Mouse (Mus musculus) CD4-positive, CD25-positive, alpha-beta regulatory T cell, adult 9 weeks (primary cell): ENCODE results near the gene Mars. TPM values are rescaled to one million over a fixed set of nuclear protein-coding genes. Genes with fewer than 3 reads are reported as not detected.

Source experiments
- polyA plus RNA-seq: library from polyadenylated mRNA; unstranded; fragments of 100-300 nt; shearing (Covaris generic); gene quantifications from one replicate; pipeline ENCODE4 v1.2.1, GENCODE M21; 2017

Mars gene
- 86.1 TPM for polyA plus RNA-seq

DNA sequence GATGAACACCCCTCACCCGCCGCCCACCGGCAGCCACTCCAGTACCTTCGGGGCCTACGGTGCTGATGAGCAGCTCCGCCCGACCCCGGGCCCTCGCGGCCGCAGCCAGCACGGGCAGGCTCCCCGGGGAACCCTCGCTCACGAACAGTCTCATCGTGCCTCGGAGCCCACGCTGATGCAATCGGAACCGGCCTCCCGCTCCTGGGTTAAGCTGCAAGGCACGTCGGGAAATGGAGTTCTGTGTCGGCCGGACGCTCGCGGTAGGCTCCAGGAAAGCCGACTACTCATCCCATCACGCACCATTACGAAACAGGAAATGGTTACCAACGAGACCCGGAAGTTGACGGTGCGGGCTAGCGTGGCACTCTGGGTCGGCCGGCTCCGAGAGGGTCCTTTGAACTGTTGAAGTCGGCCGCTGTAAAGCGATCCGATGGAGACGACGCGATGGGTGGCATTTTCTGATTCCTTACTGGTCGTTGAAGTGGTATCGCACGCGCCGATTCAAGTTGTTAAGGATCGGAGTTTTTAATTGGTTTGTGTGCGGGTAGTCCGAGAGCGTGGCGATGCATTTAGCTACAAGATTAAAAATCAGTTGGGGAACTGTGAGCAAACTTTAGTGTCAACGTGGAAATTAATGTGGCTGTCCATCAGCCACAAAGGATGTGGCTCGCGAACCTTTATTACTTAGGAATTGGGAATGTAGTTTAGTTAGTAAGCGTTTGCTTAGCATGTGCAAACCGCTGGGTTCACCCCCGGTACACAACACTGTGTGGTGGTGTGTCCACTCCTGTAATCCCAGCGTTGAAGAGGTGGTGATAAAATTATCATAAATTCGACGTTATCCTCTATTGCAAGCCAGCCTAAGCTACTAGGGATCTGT, at the start of gene Mars:
Gene Mars, minus strand, starts transcription at position 311 of the 880 bp plus-strand sequence.

DNA sequence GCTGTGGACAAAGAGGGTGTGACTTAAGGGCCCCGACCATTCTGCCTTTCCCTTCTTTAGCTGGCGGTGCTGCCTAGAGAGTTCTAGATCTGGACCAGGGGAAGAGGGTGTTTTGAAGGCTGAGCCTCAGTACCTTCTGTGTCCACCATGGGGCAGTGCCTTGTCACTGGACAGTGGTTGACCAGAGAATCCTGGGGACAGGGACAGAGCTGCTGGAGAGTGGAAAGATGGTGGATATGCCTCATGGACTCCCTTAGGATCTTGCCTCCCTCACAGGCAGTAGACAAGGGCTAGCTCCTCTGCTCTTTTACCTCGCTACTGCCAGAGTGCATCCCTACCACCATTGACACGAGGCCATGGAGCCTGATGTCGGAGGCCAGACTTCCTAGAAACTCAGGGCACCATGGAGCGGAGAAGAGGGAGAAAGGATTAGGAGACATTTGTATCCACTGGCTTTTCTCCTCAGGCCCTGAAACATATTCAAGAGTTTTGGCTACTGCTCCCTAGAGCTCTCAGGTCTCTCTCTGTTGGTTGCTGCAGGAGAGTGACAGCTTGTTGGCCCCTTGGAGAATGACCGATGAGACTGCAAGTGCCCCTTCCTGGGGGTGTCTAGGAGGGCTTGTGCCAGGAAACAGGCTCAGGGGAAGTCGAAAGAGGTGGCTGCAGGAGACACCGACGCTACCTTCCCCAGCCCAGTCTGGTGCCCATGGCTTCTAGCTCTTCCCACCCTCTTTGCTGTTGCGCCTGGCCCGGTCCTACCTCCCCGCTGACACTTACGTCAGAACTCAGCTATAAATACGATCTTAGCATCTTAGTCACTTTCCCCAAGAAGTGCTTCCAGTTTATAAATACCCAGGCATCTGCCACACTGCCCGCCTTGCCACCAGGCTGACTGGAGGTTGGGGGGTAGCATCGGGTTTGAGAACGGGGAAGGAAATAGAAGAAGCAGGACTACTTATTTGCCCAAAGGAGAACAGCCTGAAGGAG, 42.6 kb upstream of the Mars start, which contains the start of gene Inhbe:
Gene Inhbe, minus strand, starts transcription at position 503 of the 987 bp plus-strand sequence.

DNA sequence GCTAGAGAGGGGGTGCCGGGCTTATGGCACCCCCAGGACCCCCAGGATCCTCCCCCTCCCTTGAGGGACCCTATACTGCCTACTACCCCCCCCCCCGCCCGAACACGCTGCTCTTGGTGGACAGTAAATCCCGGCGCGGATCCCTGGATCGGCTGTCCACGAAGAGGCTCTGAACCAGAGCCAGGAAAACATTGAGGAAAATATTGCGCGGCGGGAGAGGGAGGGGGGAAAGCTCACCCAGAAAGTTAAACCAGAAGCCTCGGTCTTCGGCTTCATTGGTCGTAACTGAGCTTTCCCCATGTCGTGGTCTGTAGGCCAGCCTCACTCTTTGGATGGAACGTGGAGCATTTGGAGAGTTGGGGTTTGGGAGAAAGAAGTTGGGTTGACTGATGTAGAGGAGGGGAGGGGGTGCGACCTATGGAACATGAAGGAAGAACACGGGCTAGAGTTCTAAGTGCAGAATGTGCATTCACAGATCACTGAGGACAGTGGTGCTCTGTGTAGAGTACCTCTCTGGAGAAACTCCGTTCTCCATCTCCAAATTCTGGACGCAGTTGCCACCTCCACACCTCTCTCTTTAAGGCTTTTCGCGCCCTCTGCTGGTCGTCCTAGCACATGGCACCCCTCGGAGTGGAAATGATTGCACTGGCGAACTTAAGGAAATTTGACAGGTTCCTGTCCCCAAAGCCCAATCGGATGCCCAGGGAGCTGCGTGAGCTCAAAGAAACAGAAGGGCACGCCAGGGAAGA, 30.5 kb upstream of the Mars start, which contains the start of gene Gli1:
Gene Gli1, minus strand, starts transcription at position 84 of the 749 bp plus-strand sequence.

DNA sequence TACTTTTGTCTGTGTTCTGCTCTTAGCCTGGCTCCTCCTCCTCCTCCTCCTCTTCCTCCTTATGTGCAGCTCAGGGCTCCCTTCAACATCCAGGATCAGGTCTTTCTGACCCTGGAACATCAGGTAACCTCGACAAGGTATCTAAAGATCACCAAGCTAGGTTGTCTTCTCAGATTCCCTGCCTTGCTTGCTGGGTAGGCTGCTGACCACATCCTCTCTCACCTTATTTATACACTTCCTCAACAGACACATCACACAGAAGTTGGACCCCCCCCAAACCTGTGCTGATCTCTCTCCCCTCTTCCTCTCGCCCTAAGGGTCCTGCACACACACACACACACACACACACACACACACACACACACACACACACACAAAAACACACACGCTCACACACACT, 10.0 kb upstream of the Mars start, which contains the start of gene Arhgap9:
Gene Arhgap9, plus strand, starts transcription at position 344 of the 400 bp plus-strand sequence.

DNA sequence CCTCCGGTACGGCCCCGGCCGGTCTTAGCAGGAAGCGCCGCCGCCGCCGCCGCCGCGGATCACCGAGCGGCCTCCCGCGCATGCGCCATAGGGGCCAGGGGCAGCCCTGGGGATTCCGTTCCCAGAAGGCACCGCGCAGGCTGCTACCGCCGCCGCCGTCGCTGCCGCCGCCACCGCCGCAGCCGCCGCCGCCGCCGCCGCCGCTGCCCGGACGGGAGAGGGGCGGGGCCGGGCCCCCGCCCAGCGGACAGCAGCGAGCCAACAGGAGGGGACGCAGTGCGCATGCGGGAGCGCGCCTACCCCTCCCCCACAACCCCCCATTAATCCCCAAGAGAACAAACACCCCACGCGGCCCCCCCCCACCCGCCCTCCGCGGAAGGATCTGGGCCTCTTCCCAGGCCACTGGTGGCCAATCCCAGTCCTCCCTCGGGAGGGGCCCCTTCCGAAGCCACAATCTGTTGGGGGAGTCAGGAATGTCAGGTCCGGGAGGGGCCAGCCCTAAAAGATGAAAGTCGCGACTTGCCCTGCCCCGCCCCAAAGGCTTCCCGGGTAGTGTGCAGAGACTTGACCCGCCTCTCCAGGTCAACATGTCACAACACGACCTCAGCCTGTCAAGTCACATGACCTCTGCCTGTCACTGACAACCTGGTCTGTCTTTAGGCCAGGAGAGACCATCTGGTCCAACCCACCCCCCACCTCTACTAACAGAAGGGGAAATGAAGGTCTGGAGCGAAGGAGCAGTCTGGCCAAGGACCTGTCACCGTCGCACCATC, 22.6 kb downstream of the Mars start, which contains the start of gene Mbd6:
Gene Mbd6, minus strand, starts transcription at position 219 of the 773 bp plus-strand sequence.

DNA sequence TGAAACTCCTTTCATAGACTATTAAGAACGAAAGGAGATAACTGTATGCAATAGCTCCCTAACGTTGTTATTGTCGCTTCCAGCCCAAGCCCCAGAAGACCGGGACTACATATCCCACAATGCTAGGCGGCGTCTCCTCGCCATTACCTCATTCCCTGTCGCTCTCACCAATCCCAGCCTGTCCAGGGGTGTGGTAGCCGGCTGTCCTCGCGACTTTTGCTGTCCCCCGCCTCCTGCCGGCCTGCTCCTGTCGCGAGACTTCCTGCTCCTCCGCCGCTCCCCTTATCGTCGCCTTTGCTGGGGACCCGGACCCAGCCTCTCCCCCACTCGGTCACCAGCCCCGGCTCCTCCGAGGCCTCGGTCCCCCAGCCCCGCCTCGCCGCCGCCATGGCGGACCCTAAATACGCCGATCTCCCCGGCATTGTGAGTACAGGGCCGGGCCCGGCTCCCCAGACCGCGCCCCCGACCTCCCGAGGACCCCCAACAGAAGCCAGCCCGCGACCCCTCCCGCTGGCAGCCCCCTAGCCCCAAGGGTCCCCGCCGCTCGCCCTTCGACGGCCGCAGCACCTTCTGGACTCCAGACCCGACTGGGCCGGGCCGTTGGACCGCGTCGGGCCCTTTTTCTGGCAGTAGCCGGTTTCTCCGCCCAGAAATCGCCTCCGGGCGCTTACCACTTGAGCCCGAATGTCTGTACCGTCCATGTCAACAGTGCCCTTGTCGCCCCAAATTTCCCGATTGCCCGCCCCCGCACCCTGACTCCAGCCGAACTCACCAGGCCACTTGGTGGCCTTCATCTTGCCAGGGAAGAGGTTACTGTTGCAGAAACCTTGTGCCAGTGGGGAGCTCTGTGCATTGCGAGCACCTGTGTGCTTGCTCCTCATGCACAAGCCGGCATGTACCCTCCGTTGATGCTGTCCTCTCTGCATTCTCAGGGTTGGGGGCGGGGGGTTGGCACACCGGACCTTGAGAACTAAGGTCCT, 45.2 kb downstream of the Mars start, which contains the start of gene Dctn2:
Gene Dctn2, plus strand, starts transcription at position 257 of the 980 bp plus-strand sequence.

DNA sequence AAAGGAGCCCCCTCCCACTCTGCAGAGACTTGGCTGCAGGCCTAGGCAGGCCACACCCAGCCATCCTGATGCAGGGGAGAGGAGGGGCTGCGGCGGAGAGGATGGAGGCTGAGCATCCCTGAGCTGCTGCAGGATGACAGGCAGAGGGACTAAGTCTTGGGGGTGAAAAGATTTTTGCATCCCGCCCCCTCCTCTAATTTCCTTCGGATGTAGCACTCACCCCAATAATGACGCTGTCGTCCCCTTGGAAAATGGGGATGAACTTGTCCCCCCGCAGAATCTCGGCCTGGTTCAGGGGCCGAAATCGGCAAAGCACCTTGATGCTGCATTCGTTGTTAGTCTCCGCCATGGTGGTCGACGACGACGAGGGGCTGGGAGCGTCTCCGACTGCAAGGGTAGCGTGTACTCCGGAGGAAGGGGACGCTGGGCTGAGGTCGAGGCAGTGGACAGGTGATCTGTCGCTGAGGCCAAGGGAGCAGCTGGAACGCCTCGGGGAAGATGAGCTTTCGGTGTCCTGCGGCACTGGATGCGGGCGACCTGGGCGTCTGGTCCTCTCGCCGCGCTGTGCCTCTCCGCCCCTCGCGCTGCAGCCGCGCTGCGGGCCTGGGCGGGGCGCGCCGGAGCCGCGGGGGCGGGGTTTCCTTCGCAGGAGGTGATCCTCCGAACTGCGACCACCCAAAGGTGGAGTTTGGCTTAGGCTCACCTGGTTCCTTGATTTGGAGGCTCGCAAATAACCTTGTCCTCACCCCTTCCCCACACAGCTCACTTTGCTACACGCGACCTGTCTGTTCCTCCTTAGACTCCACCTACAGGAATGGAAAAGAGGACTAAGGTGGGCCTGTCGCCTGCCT, 48.8 kb downstream of the Mars start, which contains the start of gene Kif5a:
Gene Kif5a, minus strand, starts transcription at position 801 of the 851 bp plus-strand sequence.

Other genes with a start within 250 kb of the Mars start
- gene Cdk4, start 248.3 kb downstream of the Mars start, polyA plus RNA-seq, result 421 TPM
- gene Tspan31, start 241.5 kb downstream of the Mars start, polyA plus RNA-seq, result 94.3 TPM
- gene Agap2, start 236.5 kb downstream of the Mars start, polyA plus RNA-seq, result 29.1 TPM
- 205 TPM for gene Os9, start 190.7 kb downstream of the Mars start, polyA plus RNA-seq
- 571 TPM for gene B4galnt1, start 146.6 kb downstream of the Mars start, polyA plus RNA-seq
- 7.1 TPM for gene Slc26a10, start 131.1 kb downstream of the Mars start, polyA plus RNA-seq
- gene Arhgef25, start 121.7 kb downstream of the Mars start, polyA plus RNA-seq, result not detected
- gene Dtx3, start 116.1 kb downstream of the Mars start, polyA plus RNA-seq, result 130 TPM
- gene Pip4k2c, start 100.2 kb downstream of the Mars start, polyA plus RNA-seq, result 45.1 TPM
- gene Kif5a, start 48.4 kb downstream of the Mars start, polyA plus RNA-seq, result 0.45 TPM
- 136 TPM for gene Dctn2, start 45.4 kb downstream of the Mars start, polyA plus RNA-seq
- 8.3 TPM for gene Mbd6, start 22.8 kb downstream of the Mars start, polyA plus RNA-seq
- gene Arhgap9, start 10.2 kb upstream of the Mars start, polyA plus RNA-seq, result 101 TPM
- 0.42 TPM for gene Gli1, start 30.2 kb upstream of the Mars start, polyA plus RNA-seq
- not detected for gene Inhbe, start 42.6 kb upstream of the Mars start, polyA plus RNA-seq
- gene Inhbc, start 58.6 kb upstream of the Mars start, polyA plus RNA-seq, result not detected
- 11.4 TPM for gene R3hdm2, start 68.5 kb upstream of the Mars start, polyA plus RNA-seq
- gene Stac3, start 189.9 kb upstream of the Mars start, polyA plus RNA-seq, result 0.47 TPM
- gene Ndufa4l2, start 203.2 kb upstream of the Mars start, polyA plus RNA-seq, result not detected
- gene Shmt2, start 210.7 kb upstream of the Mars start, polyA plus RNA-seq, result 106 TPM
- gene Nxph4, start 222.8 kb upstream of the Mars start, polyA plus RNA-seq, result not detected